Mouse (Mus musculus): ENCODE measurements around the gene Nudt22. TPM values are rescaled to one million over a fixed set of nuclear protein-coding genes. Genes with fewer than 3 reads are reported as not detected.
"Not testable (repeated sequence)": the region's sequence is repeated elsewhere in the genome, so short reads cannot be mapped to it uniquely, and the experiment has no call there.

The Nudt22 gene
- total RNA-seq, 2 experiments from 2014 or later = 8.5 to 14.5 TPM

DNA sequence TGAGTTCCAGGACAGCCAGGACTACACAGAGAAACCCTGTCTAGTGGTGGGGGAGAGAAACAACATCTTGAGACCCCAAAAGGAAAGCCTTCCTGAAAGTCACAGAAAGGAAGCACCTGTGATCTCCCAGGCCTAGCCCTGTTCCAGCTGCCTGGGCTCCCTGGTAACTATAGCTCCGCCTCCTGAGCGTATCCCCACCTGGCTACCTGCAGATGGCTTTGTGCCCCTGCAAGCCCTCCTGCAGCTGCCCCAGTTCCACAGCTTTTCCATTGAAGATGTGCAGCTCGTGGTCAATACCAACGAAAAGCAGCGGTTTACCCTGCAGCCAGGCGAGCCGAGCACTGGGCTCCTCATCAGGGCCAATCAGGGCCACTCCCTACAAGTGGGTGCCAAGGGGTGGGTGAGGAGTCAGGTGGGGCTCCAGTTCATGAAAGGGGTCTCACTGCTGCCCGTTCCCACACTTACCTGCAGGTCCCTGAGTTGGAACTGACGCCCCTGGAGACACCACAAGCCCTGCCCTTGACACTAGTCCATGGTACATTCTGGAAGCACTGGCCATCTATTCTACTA is 1.9 kb upstream of the Nudt22 start:
- ATAC-seq (replicated peaks; ENCODE audit: poor library complexity, severe bottlenecking) = no peak

DNA sequence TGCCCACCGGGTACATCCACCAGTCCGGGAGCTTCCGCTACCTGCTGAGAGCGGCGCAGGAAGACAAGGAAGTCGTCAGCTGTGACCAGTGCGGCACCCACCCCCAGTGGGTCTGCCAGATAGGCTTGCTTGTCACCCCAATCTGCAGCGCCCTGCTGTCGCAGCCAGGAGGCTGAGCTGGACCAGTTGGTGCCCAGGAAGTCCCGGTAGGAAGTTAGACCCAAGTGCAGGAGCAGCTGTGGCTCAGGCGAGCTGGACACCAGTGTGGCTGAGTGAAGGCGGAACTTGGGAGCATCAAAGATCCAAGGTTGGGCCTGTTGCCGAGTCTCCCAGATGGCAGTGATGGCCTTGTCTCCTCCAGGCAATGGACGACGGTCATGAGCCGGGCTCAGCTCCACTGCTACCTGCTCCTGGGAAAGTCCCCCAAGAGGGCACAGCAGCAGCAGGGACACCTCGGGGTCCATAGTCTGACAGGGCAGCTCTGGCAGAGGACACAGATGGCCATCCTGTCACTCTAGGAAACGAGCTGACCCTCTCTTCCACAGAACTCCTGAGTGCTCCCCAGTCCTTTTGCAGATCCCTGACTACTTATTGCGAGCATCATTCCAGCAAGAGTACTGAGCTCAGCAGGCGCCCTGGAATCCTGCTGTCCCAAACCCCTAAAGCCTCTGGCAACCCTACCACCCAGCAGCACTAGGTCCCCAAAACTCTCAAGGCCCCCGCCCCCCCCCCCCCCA is 494 bp downstream of the Nudt22 start:
- no peak for ATAC-seq (replicated peaks; ENCODE audit: poor library complexity, severe bottlenecking)

DNA sequence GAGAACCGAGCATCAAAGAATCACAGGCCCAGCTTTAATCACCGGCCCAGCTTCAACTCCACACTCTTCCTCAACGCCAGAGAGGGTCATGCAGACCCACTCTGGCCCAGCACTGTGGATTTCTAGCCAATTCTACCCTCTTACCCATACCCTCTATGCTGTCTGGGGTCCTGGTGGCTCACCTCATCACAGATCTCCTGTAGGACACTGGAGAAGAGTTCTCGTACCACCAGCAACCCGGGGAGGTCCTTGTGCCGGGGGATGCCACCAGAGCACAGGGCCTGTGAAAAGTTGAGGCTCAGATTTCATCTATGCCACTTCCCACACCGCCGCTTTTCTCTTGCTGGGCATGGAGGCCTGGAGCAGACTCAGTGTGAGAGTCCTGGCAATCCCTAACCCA is 1.4 kb downstream of the Nudt22 start:
- no peak for ATAC-seq (replicated peaks; ENCODE audit: poor library complexity, severe bottlenecking)

DNA sequence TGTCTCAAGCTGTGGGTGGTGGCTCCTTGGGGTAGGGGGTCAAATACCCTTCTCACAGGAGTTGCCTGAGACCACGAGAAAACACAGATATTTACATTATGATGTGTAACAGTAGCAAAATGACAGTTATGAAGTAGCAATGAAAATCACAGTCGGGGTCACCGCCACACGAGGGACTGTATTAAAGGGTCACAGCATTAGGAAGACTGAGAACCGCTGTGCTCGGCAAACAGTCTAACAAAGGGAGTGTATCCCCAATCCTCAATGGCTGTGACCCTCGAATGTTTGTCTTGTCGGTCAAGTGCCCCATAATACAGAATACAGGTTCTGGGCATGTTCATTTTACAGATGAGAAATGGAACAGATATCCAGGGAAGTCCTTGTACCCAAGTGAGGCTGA is 1.9 kb downstream of the Nudt22 start:
- no peak for ATAC-seq (replicated peaks; ENCODE audit: poor library complexity, severe bottlenecking)

DNA sequence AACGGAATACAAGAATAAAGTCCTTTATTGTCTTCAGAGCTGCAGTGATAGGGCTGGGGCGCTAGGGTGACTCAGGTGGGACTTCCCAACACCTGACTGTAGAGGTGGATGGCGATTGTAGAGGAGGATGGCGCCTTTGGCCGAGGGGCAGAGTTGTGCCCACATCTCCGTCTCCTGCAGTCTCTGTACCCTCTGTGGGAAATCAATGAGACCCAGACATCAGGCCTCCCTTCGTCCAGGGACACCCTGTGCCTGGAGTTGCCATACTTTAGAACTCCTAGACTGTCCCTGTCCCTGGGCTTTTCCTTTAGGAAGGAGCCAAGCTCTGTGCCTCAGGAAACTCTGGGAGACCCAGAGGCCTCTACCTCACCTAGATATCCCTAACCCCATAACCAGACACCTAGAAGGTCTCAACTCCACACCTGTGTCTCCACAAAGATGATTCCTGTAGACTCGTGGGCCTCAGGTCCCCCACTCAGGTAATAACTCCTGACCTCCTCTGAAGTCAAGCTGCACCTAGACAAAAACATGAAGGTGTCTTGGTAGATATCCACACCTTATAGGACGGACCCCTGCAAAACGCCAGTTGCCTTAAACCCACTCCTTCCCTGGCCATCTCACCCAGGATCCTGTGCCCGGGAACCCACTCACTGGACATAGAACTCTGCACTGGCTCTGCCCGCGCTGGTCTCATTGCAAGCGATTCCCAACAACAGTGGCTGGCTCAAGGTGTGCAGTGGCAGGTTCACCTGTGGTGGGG is 2.7 kb downstream of the Nudt22 start:
- ATAC-seq (replicated peaks; ENCODE audit: poor library complexity, severe bottlenecking) = no peak

DNA sequence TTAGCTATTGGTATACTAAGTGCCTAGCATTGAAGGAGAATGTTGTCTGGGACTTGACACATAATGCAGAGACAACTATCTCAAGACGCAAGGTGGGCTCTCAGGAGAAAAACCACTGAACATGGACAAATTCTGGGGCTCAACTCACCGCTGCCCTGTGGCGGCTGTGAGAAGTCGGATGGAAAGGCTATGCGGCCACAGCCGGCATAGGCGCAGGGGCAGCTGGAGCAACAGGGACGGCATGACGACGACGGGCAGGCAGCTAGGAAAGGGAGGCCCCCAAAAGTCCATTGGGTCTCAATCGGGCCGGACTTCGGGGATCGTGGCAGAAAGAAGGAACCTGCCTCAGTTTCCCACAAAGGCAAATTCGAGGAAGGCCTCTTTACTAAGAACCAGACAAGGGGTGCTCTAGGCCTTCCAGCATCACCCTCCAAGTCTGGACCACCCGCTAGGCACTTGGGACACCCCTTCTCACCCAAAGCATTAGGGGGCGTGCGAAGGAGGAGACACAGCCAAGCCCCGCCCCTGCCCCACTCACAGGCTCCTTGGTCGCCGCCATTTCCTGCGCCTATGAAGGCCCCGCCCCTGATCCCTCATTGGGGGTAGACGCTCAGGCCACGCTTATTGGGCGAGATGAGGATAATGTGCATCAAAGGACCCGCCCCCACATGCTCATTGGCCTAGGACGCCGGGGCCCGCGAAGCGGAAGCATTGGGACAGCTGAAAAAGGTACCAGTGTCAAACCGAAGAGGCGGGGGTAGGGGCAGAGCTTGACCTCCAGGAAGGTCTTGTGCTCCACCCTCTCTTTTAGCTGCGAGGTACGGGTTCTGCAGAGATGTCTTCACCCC is 3.7 kb downstream of the Nudt22 start, which contains the start of gene Dnajc4:
Gene Dnajc4 (minus strand): TSS at position 562 of the 848 bp plus-strand sequence.
- ATAC-seq (replicated peaks; ENCODE audit: poor library complexity, severe bottlenecking) = peak; percentile 89

DNA sequence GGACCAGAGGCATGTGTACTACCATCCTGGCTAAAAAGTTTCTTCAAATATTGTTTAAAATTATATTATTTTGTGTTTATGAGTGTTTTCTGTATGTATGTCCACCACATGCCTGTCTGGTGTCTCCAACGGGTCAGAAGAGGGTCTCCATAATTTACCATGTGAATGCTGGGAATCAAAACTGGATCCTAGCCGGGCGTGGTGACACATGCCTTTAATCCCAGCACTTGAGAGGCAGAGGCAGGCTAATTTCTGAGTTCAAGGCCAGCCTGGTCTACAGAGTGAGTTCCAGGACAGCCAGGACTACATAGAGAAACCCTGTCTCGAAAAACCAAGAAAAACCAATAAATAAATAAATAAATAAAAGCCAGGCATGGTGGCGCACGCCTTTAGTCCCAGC is 4.8 kb downstream of the Nudt22 start:
- not testable (repeated sequence) for ATAC-seq (replicated peaks; ENCODE audit: poor library complexity, severe bottlenecking)

DNA sequence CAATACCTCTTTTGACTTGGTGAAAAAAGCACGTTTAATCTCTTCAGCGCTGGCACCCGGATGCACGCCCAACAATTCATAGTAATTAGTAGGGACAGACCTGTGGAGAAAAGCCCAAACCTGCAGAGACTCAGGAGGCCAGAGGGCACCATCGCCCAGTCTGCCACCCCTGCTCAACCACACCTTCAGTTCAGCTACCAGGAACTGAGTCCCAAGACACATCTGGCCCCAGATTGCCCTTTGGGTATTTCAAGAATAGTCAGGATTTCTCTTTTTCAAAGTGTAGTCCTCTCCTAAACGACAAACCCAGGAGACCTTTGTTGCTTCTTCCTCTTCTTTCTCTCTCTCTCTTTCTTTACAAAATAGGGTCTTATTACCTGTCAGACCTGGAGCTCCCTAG is 5.2 kb downstream of the Nudt22 start:
- no peak for ATAC-seq (replicated peaks; ENCODE audit: poor library complexity, severe bottlenecking)

DNA sequence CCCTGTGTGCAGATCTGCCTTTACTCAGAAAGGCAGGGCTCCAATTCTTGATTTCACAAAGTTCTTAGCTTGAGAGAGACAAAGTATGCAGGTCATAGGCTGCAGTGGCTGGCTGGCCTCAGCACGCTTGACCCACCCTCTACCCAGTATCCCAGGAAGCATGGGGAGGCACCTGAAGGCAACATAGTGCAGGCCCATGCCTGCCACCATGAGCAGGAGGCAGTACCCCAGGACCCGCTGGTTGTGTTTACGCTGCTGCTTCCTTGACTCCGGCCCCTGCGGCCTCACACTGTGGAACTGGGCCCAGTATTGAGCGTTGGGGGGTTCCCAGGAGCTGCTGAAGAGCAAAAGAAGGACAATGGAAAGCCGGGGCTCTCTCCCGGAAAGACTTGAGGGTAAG is 6.7 kb downstream of the Nudt22 start:
- no peak for ATAC-seq (replicated peaks; ENCODE audit: poor library complexity, severe bottlenecking)

DNA sequence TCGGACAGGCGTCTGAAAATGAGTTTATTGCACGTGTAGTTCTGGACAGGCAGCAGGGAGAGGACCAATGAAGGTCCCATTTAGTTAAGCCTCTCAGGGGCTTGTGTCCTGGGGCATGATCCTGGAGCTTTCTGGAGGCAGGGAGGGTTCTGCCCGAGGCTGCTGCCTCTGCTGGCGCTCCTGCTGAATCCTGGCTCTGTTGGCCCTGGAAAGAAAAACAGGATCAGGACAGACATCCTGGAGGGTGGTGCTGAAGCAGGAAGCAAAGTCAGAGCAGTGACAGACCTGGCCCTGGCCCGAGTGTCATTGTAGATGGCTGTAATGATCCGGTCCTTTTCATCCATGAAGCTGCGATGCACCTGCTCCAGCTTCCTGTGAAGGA is 8.0 kb downstream of the Nudt22 start:
- ATAC-seq (replicated peaks; ENCODE audit: poor library complexity, severe bottlenecking) = no peak

DNA sequence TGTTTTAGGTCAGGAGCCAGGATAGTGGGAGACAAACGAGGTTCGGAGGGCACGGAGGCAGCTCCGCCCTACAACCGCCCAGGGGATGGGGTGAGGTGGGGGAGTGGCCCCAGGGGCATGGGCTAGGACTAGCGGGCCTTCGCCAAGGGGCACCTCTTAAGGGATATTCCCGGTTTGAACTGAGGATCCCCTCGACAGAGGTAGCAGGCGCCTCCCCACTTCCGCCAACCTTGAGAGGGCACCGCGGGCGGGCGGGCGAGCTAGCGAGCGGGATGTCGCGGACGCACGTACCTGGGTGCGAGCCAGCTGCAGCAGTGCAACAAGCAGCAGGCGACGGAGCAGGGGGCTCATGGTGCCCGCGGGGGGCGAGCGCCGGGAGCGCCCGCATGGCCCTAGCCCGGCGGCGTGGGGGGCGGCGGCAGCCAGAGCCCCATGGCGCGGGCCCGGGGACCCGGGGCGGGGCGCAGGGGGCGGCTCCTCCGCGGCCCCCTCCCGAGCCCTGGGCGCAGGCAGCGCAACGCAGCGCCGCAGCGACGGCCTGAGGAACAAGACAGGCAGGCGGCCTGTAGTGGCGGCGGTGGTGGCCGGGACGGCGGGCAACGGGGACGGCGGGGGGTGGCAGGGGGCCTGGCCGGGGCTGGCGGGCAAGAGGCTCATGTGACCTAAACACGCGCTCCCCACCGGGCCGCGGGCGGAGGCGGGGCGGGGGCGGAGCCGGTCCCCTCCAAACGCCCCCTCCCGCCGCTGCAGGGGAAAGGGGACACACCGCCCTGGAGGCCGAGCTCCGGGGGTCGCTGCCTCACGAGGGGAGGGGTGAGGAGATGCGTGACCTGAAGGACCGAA is 8.6 kb downstream of the Nudt22 start, which contains the start of gene Vegfb:
Gene Vegfb (minus strand): TSS at position 591 of the 843 bp plus-strand sequence.
- peak; percentile 61 for ATAC-seq (replicated peaks; ENCODE audit: poor library complexity, severe bottlenecking)

DNA sequence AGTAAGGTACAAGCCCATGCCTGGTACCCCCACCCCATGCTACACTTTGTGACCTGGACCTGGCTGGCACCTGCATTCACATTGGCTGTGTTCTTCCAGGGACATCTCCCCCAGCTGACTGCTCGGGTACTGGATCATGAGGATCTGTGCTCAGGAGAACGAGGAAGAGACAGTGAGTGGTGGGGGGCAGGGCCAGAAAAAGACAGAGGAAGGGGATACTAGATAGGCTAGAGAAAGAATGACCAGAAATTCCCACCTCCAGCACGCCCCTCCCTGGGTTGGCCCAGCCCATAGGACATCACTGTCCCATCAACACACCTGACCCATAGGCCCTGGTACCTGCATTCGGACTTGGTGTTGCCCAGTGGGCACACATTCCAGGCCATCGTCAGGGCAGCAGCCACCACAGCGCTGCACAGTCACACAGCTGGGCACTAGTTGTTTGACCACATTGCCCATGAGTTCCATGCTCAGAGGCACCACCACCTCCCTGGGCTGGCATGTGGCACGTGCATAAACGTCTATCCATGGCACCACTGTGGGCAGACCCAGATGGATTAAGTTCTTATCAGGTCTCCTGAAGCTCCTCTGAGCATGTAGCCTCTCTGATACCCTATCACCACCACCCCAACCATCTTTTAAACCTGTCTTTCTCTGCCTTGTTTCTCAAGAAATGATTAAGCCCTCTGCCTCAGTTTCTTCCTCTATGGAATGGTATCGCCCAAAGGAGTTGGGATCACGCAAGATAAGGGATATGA is 9.8 kb downstream of the Nudt22 start:
- ATAC-seq (replicated peaks; ENCODE audit: poor library complexity, severe bottlenecking) = no peak

DNA sequence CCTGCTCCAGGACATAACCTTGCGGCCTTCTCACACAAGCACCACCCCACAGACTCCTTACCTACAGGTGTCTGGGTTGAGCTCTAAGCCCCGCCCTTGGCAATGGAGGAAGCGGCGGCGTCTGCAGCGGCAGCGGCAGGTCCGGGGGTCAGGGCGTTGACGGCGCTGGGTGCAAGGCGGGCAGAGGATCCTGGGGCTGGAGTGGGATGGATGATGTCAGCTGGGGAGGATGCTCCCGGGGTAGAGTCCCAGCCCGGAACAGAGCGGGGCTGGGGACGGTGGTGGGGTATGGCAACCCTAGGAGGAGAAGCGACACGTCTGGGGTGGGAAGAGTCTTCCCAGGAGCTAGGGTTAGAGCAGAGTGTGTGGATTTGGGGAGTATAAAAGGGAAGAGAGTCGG is 10.6 kb downstream of the Nudt22 start:
- no peak for ATAC-seq (replicated peaks; ENCODE audit: poor library complexity, severe bottlenecking)

DNA sequence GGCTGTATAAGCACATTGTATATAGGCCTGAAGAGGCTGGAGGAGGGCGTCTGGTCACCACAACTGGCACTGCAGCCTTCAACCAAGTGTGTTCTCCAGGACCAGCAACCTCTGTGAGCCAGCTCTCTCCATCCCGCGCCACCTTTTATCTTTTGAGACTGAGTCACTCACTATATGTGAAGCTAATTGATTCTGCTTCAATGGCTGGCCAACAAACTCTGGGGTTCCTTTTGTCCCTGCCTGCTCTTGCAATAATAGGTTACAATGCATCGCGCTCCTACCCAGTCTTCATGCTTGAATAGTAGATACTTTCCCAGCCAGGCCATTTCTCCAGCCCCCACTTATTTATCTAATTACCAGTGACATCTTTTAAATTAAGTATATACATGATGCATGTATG is 12.3 kb downstream of the Nudt22 start:
- ATAC-seq (replicated peaks; ENCODE audit: poor library complexity, severe bottlenecking) = no peak

DNA sequence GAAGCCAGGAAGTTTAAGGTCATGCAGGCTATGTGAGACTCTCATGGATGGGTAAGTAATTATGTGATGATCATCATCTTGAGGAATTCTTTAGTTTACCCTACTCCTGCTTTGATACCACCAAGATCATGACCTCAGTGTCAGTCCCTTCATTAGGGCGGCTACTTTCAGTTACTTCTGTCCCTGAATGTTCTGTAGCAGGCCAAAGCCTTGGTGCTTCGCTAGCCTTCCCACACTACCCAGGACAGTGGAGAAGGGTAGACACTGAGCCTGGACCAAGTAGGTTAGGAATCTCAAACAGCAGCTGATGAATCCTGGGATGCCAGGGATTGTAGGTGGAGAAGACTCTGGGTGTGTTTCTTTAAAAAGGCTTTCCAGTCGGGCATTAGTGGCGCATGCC is 14.5 kb downstream of the Nudt22 start:
- no peak for ATAC-seq (replicated peaks; ENCODE audit: poor library complexity, severe bottlenecking)

DNA sequence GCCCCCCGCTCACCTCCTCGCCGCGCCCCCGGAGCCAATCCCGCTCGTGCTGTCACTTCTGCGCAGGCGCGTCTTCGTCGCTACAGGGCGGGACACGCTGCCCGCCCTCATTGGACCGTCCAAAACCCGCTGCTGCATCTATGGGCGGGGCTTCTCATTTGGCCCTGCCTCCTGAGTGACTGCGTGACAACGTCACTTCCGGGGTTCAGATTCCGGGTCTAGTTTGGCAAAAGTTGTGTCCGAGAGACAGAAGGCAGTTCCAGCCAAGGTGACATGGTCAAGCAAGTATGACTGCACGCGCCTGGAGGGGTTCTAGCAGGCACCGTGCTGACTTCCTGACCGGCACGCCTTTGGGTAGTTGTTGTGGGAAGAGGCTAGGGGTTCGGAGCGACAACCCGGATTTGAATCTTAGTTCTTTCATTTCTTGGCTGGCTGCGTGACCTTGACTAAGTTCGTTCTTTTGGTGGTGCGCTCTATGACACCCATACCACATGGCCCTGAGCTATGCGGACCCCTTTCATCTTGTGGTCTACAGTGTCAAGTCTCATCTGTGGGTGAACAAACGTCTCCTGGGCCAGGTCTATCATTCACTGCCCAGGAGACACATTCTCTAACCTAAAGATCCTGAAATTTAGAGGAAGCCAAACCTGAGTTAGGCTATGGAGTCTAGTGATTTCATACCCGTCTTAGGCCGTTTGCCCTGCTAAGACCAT is 15.4 kb downstream of the Nudt22 start, which contains the start of gene Fkbp2:
Gene Fkbp2 (minus strand): TSS at position 121 of the 713 bp plus-strand sequence.
- ATAC-seq (replicated peaks; ENCODE audit: poor library complexity, severe bottlenecking) = peak; percentile 49

DNA sequence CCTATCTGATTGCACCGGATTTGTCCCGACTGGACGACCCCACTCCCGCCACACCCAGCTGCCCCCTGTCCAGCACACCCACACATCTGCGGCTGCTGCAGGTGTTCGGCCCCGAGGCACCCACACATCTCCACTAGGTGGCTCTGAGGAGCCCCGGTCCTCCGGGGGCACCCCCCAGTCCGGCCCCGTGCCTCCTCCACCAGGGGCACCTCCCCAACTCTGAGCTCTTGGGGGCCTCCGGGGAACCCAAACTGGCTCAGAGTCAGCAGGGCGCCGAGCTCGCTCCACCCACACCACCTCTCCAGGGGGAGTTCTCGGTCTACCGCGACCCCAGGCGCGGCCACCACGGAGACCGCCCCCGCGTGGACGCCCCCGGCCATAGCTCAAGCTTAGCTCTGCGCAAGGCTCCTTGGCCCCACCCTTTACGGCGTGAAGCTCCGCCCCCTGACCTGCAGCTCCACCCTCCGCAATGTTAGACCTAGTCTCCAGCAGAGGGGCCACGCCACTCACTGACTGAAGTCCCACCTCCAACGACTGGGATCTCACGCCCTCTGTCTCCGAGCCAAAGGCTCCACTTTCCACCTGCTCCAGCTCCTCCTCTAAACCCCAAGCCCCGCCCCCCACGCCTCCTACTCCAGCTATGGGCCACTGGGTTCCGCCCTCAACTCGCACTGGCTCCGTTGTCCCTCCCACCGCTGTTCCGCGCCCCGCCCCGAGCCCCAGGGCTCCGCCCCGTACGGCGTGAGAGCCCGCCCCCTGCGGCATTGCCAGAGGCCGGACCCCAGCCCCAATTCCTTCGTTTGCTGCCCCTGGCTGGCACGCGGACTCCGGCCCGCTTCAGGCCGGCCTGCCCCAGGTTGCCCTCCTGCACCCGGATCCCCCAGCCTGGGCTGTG is 16.2 kb downstream of the Nudt22 start:
- ATAC-seq (replicated peaks; ENCODE audit: poor library complexity, severe bottlenecking) = peak; percentile 77

All from granulocyte monocyte progenitor cell, adult 5-6 weeks (primary cell).